Mouse (Mus musculus): Measurements from ENCODE around the gene Aamdc. TPM values are rescaled to one million over a fixed set of nuclear protein-coding genes. Genes with fewer than 3 reads are reported as not detected.
A peak's percentile ranks its signal among the peaks of the same experiment; 100 is the strongest.

Gene Aamdc
- polyA plus RNA-seq (2016; fragmentation: Nextera tagmentation; extraction: Ambion mirVana) = 36.5 and 39.8 TPM in 2 replicates

DNA sequence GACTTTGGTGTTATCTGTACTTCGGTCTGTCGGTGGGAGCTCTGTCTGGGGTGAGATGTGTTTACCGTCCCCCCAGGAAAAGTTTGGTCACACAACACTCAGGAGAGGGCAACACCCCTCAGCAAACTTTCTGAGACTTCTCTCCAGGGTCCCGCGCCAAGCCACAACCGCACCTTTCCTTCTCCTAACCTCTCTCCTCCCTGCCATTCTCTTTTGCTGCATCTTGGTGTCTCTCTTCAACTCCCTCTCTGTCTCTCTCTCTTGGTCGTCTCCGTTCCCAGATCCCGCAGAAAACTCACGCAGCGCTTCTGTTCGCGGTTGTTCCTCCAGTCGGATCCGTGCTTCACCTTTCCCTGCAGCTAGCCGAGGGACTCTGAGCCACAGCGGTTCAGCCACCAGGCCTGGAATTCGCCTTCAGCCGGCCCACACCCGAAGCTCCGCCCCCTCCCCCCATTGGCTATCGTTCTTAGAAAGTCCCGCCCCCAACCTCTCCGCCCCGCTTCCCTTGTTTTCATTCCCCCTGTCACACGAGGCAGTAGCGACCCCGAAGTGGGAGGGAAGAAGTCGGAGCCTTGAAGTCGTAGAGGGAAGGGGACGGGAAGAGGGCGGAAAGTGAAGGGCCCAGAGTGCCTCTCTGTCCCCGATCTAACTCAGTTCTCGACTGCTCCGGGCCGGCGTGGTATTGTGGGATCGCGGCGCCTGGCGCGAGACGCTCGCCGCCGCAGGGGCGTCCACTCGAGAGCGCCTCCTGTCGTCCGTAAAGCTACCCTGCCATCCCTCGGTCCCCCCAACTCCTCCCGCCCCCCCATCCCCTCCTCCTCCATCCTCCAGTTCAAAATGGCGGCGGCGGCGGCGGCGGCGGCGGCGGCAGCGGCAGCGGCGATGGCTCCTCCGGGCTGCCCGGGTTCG, at the start of gene Aamdc, which contains the start of gene Rsf1:
Gene Aamdc, minus strand, starts transcription at position 431 of the 909 bp plus-strand sequence.
Gene Rsf1, plus strand, starts transcription at position 823 of the 909 bp plus-strand sequence.
- H3K4me3 ChIP-seq = peak within 1 kb of the TSS; percentile 100
- no peaks in the 10 kb centered on the region for H3K9me3 ChIP-seq
- WGBS = under 1% methylated on average over 67 of the region's 68 CpGs
- H3K36me3 ChIP-seq = no peaks in the 10 kb centered on the region; the same call in 1 of the 2 replicates
- ATAC-seq (ENCODE audit: low FRiP score, low read depth) = peak; percentile 94
- H3K4me1 ChIP-seq = peaks cover 9% of the 10 kb centered on the region
- peak within 1 kb of the TSS; percentile 84 for H3K4me2 ChIP-seq (replicated peaks)
- peak within 1 kb of the TSS; percentile 97 for H3K27ac ChIP-seq
- peak within 1 kb of the TSS; percentile 97 for H3K9ac ChIP-seq
- no peaks in the 10 kb centered on the region for H3K27me3 ChIP-seq (replicated peaks)

DNA sequence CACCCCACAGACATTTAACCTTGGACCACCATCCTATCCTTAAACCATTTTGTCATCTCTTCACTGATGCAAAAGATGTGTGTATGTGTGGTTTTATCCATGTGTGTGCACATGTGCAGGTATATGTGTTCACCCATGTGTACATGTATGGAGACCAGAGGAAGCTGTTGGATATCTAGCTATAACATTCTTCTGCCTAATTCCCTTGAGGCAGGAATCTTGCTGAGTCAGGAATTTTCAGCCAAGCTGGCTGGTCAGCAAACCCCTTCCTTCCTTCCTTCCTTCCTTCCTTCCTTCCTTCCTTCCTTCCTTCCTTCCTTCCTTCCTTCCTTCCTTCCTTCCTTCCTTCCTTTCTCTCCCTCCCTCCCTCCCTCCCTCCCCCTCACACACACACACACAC, 44.1 kb upstream of the Aamdc start:
- no peak overlapping the region for H3K27ac ChIP-seq
- H3K27me3 ChIP-seq (replicated peaks) = no peaks in the 10 kb centered on the region
- no peaks in the 10 kb centered on the region for H3K36me3 ChIP-seq
- ATAC-seq (ENCODE audit: low FRiP score, low read depth) = no peak
- no peak overlapping the region for H3K9ac ChIP-seq
- H3K4me3 ChIP-seq = no peak overlapping the region
- H3K4me1 ChIP-seq = no peaks in the 10 kb centered on the region
- no peak overlapping the region for H3K4me2 ChIP-seq (replicated peaks)
- H3K9me3 ChIP-seq = no peaks in the 10 kb centered on the region

DNA sequence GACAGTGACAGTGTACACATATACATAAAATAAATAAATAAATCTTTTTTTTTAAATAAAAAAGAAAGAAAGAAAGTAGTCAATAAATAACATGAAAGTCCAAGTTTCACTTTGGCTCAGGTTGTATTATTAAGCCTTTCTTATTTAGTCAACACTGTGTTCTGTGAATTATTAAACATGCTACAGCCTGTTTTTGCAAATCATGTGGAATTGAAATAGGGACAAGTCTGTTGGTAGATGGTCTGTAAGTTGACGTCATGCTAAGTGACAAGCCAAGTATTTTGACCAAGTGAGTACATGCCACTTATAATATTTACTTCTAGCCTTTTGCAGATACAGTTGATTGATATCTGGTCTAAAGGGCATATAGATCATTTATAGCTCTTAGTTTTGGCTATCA, 43.4 kb upstream of the Aamdc start:
- no peak overlapping the region for H3K4me2 ChIP-seq (replicated peaks)
- no peak overlapping the region for H3K27ac ChIP-seq
- H3K9ac ChIP-seq = no peak overlapping the region
- H3K4me3 ChIP-seq = no peak overlapping the region
- H3K9me3 ChIP-seq = no peaks in the 10 kb centered on the region
- H3K4me1 ChIP-seq = no peaks in the 10 kb centered on the region
- H3K36me3 ChIP-seq = peaks cover 3% of the 10 kb centered on the region; the same call in 1 of the 2 replicates
- H3K27me3 ChIP-seq (replicated peaks) = no peaks in the 10 kb centered on the region
- 98% methylated on average over 1 of the region's 1 CpGs for WGBS
- no peak for ATAC-seq (ENCODE audit: low FRiP score, low read depth)

DNA sequence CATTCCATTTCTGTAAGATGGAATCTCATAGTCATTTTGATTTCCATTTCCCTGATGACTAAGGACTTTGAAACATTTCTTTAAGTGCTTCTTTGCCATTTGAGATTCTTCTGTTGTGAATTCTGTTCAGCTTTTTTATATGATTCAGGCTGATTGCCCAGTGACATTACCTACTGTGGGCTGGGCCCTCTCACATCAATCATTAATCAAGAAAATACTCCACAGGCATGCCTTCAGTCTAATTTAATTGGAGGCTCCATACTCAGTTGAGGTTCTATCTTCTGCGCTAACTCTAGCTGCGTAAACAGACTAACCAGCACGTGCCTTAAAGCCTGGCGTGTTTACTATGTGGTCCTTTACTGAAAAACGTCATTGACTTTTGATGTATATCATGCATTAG, 42.0 kb upstream of the Aamdc start:
- Histone ChIP-seq H3K4me1 (no peaks in the 10 kb centered on the region), H3K9ac (no peak overlapping the region), H3K27me3 (replicated peaks) (no peaks in the 10 kb centered on the region), H3K4me2 (replicated peaks) (no peak overlapping the region), H3K4me3 (no peak overlapping the region), H3K36me3 (peaks cover 4% of the 10 kb centered on the region; the same call in 1 of the 2 replicates), H3K27ac (no peak overlapping the region), H3K9me3 (no peaks in the 10 kb centered on the region)
- ATAC-seq (ENCODE audit: low FRiP score, low read depth) = no peak
- 96% methylated on average over 5 of the region's 5 CpGs for WGBS

DNA sequence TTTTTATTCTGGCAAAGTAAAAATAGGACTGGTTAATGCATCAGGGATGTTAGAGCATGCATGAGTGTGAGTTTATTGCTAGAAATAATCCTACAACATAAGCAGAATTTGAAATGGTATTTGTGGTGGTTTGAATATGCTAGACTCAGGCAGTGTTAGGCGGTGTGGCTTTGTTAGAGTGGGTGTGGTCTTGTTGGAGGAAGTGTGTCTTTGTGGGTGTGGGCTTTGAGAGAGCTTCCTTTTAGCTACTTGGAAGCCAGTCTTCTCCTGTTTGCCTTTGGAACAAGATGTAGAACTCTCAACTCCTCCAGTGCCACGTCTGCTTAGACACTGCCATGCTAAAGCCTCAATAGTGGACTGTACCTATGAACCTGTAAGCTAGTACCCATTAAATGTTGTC, 19.3 kb upstream of the Aamdc start:
- H3K27me3 ChIP-seq (replicated peaks) = no peaks in the 10 kb centered on the region
- WGBS = 90% methylated on average over 2 of the region's 2 CpGs
- no peak overlapping the region for H3K4me3 ChIP-seq
- H3K4me1 ChIP-seq = no peaks in the 10 kb centered on the region
- H3K36me3 ChIP-seq = no peaks in the 10 kb centered on the region
- ATAC-seq (ENCODE audit: low FRiP score, low read depth) = no peak
- H3K9me3 ChIP-seq = no peaks in the 10 kb centered on the region
- H3K27ac ChIP-seq = no peak overlapping the region
- no peak overlapping the region for H3K9ac ChIP-seq
- no peak overlapping the region for H3K4me2 ChIP-seq (replicated peaks)

DNA sequence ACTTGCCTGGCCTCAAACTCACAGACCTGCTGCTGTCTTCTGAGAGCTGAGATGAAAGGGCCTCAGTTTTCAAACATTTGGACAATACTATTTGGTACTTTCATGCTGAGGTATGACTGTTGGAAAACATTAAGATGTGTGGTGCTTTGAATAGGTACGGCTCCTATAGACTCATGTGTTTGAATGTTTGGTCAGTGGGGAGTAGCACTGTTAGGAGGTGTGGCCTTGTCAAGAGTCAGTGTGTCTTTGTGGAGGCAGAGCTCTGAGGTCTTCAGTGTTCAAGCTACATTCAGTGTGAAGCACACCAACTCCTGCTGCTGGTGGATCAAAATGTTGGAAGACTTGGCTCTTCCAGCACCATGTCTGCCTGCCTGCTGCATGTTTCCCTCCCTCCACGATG, 14.2 kb upstream of the Aamdc start:
- WGBS = 95% methylated on average over 2 of the region's 2 CpGs
- Histone ChIP-seq H3K4me2 (replicated peaks) (no peak overlapping the region), H3K4me1 (peaks cover 14% of the 10 kb centered on the region)

DNA sequence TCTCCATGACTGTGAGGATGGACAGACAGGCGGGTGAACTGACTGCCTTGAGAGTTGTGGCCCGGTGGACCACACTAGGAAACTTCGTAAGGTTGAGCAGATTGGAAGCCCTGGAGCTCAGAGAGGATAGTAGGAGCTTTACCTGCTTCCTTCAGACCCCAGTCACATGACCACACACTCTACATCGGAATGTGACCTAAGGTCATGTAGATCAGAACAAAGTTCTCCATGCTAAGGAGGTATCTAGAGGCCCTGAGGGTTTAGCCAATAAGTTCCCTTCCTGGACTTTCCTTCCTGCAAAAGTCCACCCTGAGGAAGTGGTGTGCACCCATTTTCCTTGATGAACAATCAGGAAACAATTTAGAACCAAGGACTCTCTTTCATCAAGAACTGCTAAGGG, 13.1 kb upstream of the Aamdc start:
- ATAC-seq (ENCODE audit: low FRiP score, low read depth) = no peak
- WGBS = 94% methylated on average over 4 of the region's 4 CpGs
- no peak overlapping the region for H3K27ac ChIP-seq
- peaks cover 14% of the 10 kb centered on the region for H3K4me1 ChIP-seq
- H3K9me3 ChIP-seq = no peaks in the 10 kb centered on the region
- H3K4me2 ChIP-seq (replicated peaks) = no peak overlapping the region
- H3K27me3 ChIP-seq (replicated peaks) = no peaks in the 10 kb centered on the region
- no peak overlapping the region for H3K4me3 ChIP-seq
- H3K9ac ChIP-seq = no peak overlapping the region
- 0 out of 2 replicates have a peak, but pooled peaks cover 9% of the 10 kb centered on the region for H3K36me3 ChIP-seq

More for the DNA sequence above, 14.2 kb upstream of the Aamdc start:
- ATAC-seq (ENCODE audit: low FRiP score, low read depth) = no peak
- Histone ChIP-seq H3K36me3 (0 out of 2 replicates have a peak, but pooled peaks cover 9% of the 10 kb centered on the region), H3K9me3 (no peaks in the 10 kb centered on the region), H3K9ac (no peak overlapping the region), H3K27me3 (replicated peaks) (no peaks in the 10 kb centered on the region), H3K4me3 (no peak overlapping the region), H3K27ac (no peak overlapping the region)

DNA sequence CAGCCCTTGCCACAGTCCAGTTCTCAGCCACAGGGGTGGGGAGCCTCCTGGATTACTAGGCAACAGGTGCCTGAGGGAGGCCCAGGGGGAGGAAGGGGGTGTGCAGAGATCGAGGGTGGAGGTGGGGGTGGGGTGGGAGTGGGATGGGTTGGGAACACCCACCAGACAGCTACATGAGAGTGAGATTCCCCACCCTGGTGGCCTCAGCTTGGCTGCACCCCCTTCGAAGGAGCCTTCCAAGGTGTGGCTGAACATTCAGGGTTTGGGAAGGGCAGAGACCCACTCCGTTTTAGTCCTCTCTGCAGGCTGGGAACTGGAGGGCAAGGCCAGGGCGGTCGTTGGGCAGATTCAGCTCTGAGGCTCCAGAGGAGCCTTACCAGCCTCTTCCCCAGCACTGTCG, 12.0 kb upstream of the Aamdc start:
- Histone ChIP-seq H3K27me3 (replicated peaks) (no peaks in the 10 kb centered on the region), H3K4me2 (replicated peaks) (no peak overlapping the region), H3K4me1 (peaks cover 14% of the 10 kb centered on the region), H3K4me3 (no peak overlapping the region), H3K27ac (no peak overlapping the region), H3K9ac (no peak overlapping the region), H3K9me3 (no peaks in the 10 kb centered on the region), H3K36me3 (0 out of 2 replicates have a peak, but pooled peaks cover 9% of the 10 kb centered on the region)
- WGBS = 80% methylated on average over 6 of the region's 6 CpGs
- no peak for ATAC-seq (ENCODE audit: low FRiP score, low read depth)

DNA sequence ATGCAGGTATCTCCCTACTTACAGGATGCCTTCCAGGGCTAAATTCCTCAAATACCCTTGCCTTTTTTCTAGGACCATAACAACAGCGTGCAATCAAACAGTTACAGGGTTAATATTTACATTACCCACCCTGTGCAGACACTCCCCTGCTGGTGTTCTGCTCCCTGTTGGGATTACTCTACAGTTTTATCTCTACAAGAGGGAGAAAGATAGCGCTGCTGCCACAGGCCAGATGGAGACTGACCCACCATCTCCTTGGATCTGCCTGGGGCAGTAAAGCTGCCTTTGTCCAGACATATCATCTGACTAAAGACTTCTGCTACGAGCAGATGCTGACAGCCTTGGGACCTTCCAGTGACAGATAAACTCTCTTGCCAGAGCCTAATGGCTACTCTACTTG, 11.2 kb upstream of the Aamdc start:
- H3K4me1 ChIP-seq = peaks cover 14% of the 10 kb centered on the region
- no peak overlapping the region for H3K4me3 ChIP-seq
- WGBS = 22% methylated on average over 3 of the region's 3 CpGs
- no peak overlapping the region for H3K9ac ChIP-seq
- no peaks in the 10 kb centered on the region for H3K27me3 ChIP-seq (replicated peaks)
- 0 out of 2 replicates have a peak, but pooled peaks cover 9% of the 10 kb centered on the region for H3K36me3 ChIP-seq
- no peaks in the 10 kb centered on the region for H3K9me3 ChIP-seq
- 0 out of 2 replicates have a peak, but pooled peaks have one; percentile 29 for ATAC-seq (ENCODE audit: low FRiP score, low read depth)
- no peak overlapping the region for H3K4me2 ChIP-seq (replicated peaks)
- H3K27ac ChIP-seq = no peak overlapping the region

DNA sequence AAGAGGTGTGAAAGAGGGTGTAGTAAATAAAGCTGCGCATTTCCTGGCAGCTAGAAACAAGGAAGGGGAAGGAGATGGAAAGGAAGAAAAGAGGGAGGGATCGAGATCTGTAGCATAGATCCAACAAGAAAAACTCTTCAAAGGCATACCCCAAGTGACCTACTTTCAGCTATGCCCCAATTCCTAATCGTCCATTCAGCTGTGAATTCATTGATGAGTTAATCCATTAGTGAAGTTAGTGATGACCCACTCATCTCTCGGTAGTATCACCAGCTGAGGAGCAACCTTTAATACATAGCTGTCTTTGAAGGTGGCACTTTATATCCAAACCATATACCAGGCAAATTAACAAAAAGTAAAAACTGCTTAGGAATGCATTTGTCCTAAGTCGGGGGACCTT, 9.2 kb upstream of the Aamdc start:
- ATAC-seq (ENCODE audit: low FRiP score, low read depth) = no peak
- whole genome bisulfite sequencing = 87% methylated on average over 5 of the region's 5 CpGs
- Histone ChIP-seq H3K9ac (no peak overlapping the region), H3K36me3 (0 out of 2 replicates have a peak, but pooled peaks cover 9% of the 10 kb centered on the region), H3K4me1 (peaks cover 14% of the 10 kb centered on the region), H3K4me2 (replicated peaks) (no peak overlapping the region), H3K27ac (no peak overlapping the region), H3K4me3 (no peak overlapping the region), H3K27me3 (replicated peaks) (no peaks in the 10 kb centered on the region), H3K9me3 (no peaks in the 10 kb centered on the region)

DNA sequence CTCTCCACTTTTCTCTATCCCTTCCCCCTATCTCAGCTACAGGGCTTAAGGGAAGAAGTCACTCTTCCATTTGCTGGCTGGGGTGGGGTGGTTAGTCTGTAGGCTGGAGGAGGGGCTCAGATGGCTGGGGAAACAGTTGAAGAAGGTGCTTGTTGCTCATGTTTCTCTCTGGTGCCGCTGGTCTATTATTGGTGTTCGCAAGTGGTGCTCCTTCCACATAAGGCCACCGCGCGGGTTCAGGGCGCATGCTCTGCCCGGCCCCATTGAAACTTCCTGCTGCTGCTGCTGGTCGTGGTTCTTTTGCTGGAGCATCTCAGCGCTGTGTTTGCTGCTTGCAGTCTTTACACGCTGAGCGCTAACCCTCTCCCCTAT, 1.5 kb upstream of the Aamdc start:
- Histone ChIP-seq H3K36me3 (no peaks in the 10 kb centered on the region; the same call in 1 of the 2 replicates), H3K9ac (peak overlapping the region; percentile 97), H3K4me3 (peak overlapping the region; percentile 100), H3K4me1 (peaks cover 9% of the 10 kb centered on the region), H3K27me3 (replicated peaks) (no peaks in the 10 kb centered on the region), H3K27ac (peak overlapping the region; percentile 97), H3K4me2 (replicated peaks) (peak overlapping the region; percentile 84), H3K9me3 (no peaks in the 10 kb centered on the region)
- WGBS = under 1% methylated on average over 11 of the region's 11 CpGs
- ATAC-seq (ENCODE audit: low FRiP score, low read depth) = peak; percentile 46

DNA sequence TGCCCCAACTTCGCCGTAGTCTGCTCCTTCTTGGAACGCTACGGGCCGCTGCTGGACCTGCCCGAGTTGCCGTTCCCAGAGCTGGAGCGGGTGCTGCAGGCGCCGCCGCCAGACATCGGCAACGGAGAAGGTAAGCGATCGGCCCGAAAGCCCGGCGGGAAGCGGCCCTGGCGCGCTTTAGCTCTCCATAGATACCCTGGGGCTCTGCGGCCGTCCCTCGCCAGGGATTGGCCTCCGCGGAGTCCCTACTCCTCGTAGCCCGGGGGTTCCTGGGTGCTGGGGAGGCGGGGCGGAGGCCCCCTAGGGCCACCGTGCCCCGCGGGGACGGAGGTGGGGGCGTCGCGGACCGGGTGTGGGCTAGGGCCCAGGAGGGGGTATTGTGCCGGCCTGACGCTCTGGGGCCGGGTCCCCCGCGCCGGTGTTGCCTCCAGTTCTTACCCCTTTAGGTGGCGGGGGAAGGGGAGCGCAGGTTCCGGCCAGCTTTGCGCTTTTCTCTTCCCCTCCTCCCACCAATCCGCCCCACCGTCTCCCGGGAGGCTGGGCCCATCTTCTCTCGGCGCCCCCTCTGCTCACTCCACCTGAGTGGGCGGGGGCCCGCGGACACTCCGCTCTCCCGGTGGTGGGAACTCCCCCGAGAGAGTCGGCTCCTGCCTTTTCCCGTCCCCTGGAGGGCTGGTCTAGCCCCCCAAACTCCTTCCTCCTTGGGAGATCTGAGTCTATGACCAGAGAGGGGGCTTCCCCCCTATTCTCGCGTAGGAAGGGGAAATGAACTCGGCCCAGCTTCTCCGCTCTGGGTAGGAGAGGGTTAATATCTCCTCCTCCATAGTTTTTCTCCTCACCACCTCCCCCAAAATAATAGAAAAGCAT, 912 bp upstream of the Aamdc start:
- Histone ChIP-seq H3K9me3 (no peaks in the 10 kb centered on the region), H3K27ac (peak overlapping the region; percentile 97), H3K9ac (peak overlapping the region; percentile 97), H3K27me3 (replicated peaks) (no peaks in the 10 kb centered on the region), H3K4me3 (peak overlapping the region; percentile 100), H3K4me1 (peaks cover 9% of the 10 kb centered on the region), H3K36me3 (no peaks in the 10 kb centered on the region; the same call in 1 of the 2 replicates), H3K4me2 (replicated peaks) (peak overlapping the region; percentile 84)
- WGBS = under 1% methylated on average over 65 of the region's 65 CpGs
- ATAC-seq (ENCODE audit: low FRiP score, low read depth) = peak; percentile 42
